Comparison of ENCODE assay signal across 9 mouse cellular contexts in the genomic region with DNA sequence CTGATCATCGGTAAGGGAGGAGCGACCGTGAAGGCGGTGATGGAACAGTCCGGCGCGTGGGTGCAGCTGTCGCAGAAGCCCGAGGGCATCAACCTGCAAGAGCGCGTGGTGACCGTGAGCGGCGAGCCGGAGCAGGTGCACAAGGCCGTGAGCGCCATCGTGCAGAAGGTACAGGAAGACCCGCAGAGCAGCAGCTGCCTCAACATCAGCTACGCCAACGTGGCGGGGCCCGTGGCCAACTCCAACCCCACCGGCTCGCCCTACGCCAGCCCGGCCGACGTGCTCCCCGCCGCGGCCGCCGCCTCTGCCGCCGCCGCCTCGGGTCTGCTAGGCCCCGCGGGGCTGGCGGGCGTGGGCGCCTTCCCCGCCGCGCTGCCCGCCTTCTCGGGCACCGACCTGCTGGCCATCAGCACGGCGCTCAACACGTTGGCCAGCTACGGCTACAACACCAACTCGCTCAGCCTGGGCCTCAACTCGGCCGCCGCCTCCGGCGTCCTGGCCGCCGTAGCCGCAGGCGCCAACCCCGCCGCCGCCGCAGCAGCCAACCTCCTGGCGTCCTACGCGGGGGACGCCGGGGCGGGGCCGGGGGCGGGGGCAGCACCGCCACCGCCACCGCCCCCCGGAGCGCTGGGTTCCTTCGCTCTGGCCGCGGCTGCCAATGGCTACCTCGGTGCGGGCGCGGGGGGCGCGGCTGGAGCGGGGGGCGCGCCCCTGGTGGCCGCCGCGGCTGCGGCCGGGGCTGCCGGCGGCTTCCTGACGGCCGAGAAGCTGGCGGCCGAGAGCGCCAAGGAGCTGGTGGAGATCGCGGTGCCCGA. TPM values are rescaled to one million over a fixed set of nuclear protein-coding genes. Genes with fewer than 3 reads are reported as not detected.
DNase-seq lines count a peak whose midpoint lies in the region; ATAC-seq and TF ChIP-seq lines count a peak whose summit lies in the region.
"Had no signal": no experiment of that assay in that cellular context is flagged by ENCODE, and none has a peak within 500 bp of the region (broad histone marks: within the 10 kb centered on the region; RNA-seq: fewer than 3 reads in every experiment).

No protein-coding gene starts in this region.

- no peak overlapping the region for H3K27ac ChIP-seq in thymus, adult 2 months (ENCODE audit: control insufficient read depth, insufficient read depth, low read length)
- peak overlapping the region; percentile 46 for H3K27ac ChIP-seq in limb, embryonic 10.5 days
- peak overlapping the region; percentile 40; the same call in 1 of the 2 replicates for H3K27ac ChIP-seq in midbrain, embryonic 11.5 days (ENCODE audit: low read depth, low read length)
- no peak overlapping the region for H3K27ac ChIP-seq in small intestine, adult 2 months (ENCODE audit: insufficient read depth, low read depth, low read length)

- H3K4me3 ChIP-seq in thymus, adult 2 months (ENCODE audit: control insufficient read depth, insufficient read depth, low read length), result peak overlapping the region; percentile 11; the same call in 1 of the 2 replicates
- H3K4me3 ChIP-seq in limb, embryonic 10.5 days, result peak overlapping the region; percentile 64
- peak overlapping the region; percentile 44 for H3K4me3 ChIP-seq in midbrain, embryonic 11.5 days (ENCODE audit: low read depth, low read length)
- peak overlapping the region; percentile 67 for H3K4me3 ChIP-seq in small intestine, adult 2 months (ENCODE audit: low read depth, low read length)

- H3K4me2 ChIP-seq in midbrain, embryonic 11.5 days, result peak overlapping the region; percentile 85

- ATAC-seq in midbrain, embryonic 11.5 days (ENCODE audit: low FRiP score), result peak; percentile 65

- intact Hi-C loops in gastrocnemius, postnatal 36 days (cut with DNase I), result no loop called here

- 2% methylated on average over 104 of the region's 107 CpGs for WGBS in thymus, adult 2 months
- WGBS in limb, embryonic 10.5 days, result under 1% methylated on average over 107 of the region's 107 CpGs
- under 1% methylated on average over 71 of the region's 107 CpGs for WGBS in midbrain, embryonic 11.5 days
- 1% methylated on average over 104 of the region's 107 CpGs for WGBS in small intestine, adult 2 months

- TF ChIP-seq CTCF in thymus, adult 2 months (IDR thresholded peaks at IDR 0.05; ENCODE audit: borderline replicate concordance, control insufficient read depth, extremely low read depth, insufficient read depth, low read length, poor library complexity), result no peak
- no peak for TF ChIP-seq CTCF in small intestine, adult 2 months (IDR thresholded peaks at IDR 0.05; ENCODE audit: extremely low read depth, insufficient read length, insufficient replicate concordance, low read depth, low read length)

- peaks cover 20% of the 10 kb centered on the region; the same call in 1 of the 2 replicates for H3K27me3 ChIP-seq in thymus, adult 2 months (ENCODE audit: control insufficient read depth, insufficient read depth, low read length)
- H3K27me3 ChIP-seq in limb, embryonic 10.5 days (ENCODE audit: low read depth, poor library complexity, severe bottlenecking), result peaks cover 90% of the 10 kb centered on the region
- H3K27me3 ChIP-seq in midbrain, embryonic 11.5 days (ENCODE audit: control insufficient read depth, insufficient read depth, low read length), result peaks cover 6% of the 10 kb centered on the region
- H3K27me3 ChIP-seq in small intestine, adult 2 months (ENCODE audit: control insufficient read depth, insufficient read depth, low read length), result peaks cover 32% of the 10 kb centered on the region

- no peaks in the 10 kb centered on the region for H3K36me3 ChIP-seq in thymus, adult 2 months (ENCODE audit: control insufficient read depth, insufficient read depth, low read length)
- H3K36me3 ChIP-seq in limb, embryonic 10.5 days, result no peaks in the 10 kb centered on the region
- H3K36me3 ChIP-seq in midbrain, embryonic 11.5 days (ENCODE audit: control insufficient read depth, insufficient read depth, low read length), result peaks cover under 1% of the 10 kb centered on the region; the same call in 1 of the 2 replicates
- H3K36me3 ChIP-seq in small intestine, adult 2 months (ENCODE audit: control insufficient read depth, insufficient read depth, low read length), result no peaks in the 10 kb centered on the region

- DNase-seq in thymus, adult 2 months, result no peak
- DNase-seq in thymus, postnatal 0 days (ENCODE audit: low spot score), result no peak
- peak; percentile 79 to 88 for DNase-seq in cerebellum, postnatal 25 days
- peak; percentile 42 to 45 for DNase-seq in gastrocnemius, postnatal 36 days
- DNase-seq in induced T-regulatory cell, adult 2 months (ENCODE audit: low read depth), result peak; percentile 38
- peak; percentile 67 for DNase-seq in limb, embryonic 10.5 days (ENCODE audit: low spot score)
- DNase-seq in midbrain, embryonic 11.5 days (ENCODE audit: low spot score, missing footprints), result peak; percentile 94

- H3K9ac ChIP-seq in midbrain, embryonic 11.5 days (ENCODE audit: low read length), result peak overlapping the region; percentile 69

- H3K4me1 ChIP-seq in thymus, adult 2 months (replicated peaks; ENCODE audit: control insufficient read depth, insufficient read depth, low read length), result peaks cover 5% of the 10 kb centered on the region; the same call in 1 of the 2 replicates
- peaks cover 17% of the 10 kb centered on the region for H3K4me1 ChIP-seq in limb, embryonic 10.5 days
- peaks cover 40% of the 10 kb centered on the region for H3K4me1 ChIP-seq in midbrain, embryonic 11.5 days (ENCODE audit: control insufficient read depth, insufficient read depth, low read length)
- H3K4me1 ChIP-seq in small intestine, adult 2 months (ENCODE audit: control insufficient read depth, insufficient read depth, insufficient read length, low read length), result peaks cover 5% of the 10 kb centered on the region

- no peaks in the 10 kb centered on the region for H3K9me3 ChIP-seq in limb, embryonic 10.5 days (replicated peaks)
- no peaks in the 10 kb centered on the region for H3K9me3 ChIP-seq in midbrain, embryonic 11.5 days (ENCODE audit: control insufficient read depth, low read length)

- no peak for TF ChIP-seq POLR2A in thymus, adult 2 months (IDR thresholded peaks at IDR 0.05; ENCODE audit: control insufficient read depth, extremely low read depth, insufficient read depth, low read length, poor library complexity)
- TF ChIP-seq POLR2A in small intestine, adult 2 months (IDR thresholded peaks at IDR 0.05; ENCODE audit: low read depth, low read length), result no peak

RNA-seq across cellular contexts. Expression of a gene that starts 29.4 kb away (rescaled TPM):
- 0.12 TPM in 1 of 2 replicates, not detected in the other for polyA plus RNA-seq in thymus, adult 2 months (2012; rRNA removed)
- not detected in 2 replicates for polyA plus RNA-seq in thymus, postnatal 0 days (2015; fragmentation: Nextera tagmentation; extraction: Ambion mirVana)
- total RNA-seq in gastrocnemius, postnatal 36 days (2021), result not detected
- not detected in 2 replicates for polyA plus RNA-seq in limb, embryonic 10.5 days (2016; fragmentation: Nextera tagmentation; extraction: Ambion mirVana)
- 0.10 TPM in 2 replicates for polyA plus RNA-seq in midbrain, embryonic 11.5 days (2014; fragmentation: Nextera tagmentation; extraction: Ambion mirVana)
- polyA plus RNA-seq in small intestine, adult 2 months (2012; rRNA removed), result not detected in 2 replicates
- total RNA-seq: neutrophil, adult 5-6 weeks had no signal

RNA-seq across cellular contexts. Expression of a gene that starts 32.1 kb away (rescaled TPM):
- polyA plus RNA-seq in thymus, adult 2 months (2012; rRNA removed), result 0.39 and 0.40 TPM in 2 replicates
- 0.17 and 0.28 TPM in 2 replicates for polyA plus RNA-seq in thymus, postnatal 0 days (2015; fragmentation: Nextera tagmentation; extraction: Ambion mirVana)
- total RNA-seq in gastrocnemius, postnatal 36 days (2021), result 1 to 10 TPM; 1.7 to 1.8 TPM
- 0.23 and 0.28 TPM in 2 replicates for polyA plus RNA-seq in limb, embryonic 10.5 days (2016; fragmentation: Nextera tagmentation; extraction: Ambion mirVana)
- polyA plus RNA-seq in midbrain, embryonic 11.5 days (2014; fragmentation: Nextera tagmentation; extraction: Ambion mirVana), result 9.1 and 9.8 TPM in 2 replicates
- polyA plus RNA-seq in small intestine, adult 2 months (2012; rRNA removed), result 0.41 and 0.55 TPM in 2 replicates
- total RNA-seq: neutrophil, adult 5-6 weeks had no signal

RNA-seq across cellular contexts. Expression of a gene that starts 33.3 kb away (rescaled TPM):
- 3.6 and 5.0 TPM in 2 replicates for polyA plus RNA-seq in thymus, adult 2 months (2012; rRNA removed)
- 5.5 and 5.9 TPM in 2 replicates for polyA plus RNA-seq in thymus, postnatal 0 days (2015; fragmentation: Nextera tagmentation; extraction: Ambion mirVana)
- 1 to 10 TPM; 4.7 to 6.4 TPM for total RNA-seq in gastrocnemius, postnatal 36 days (2021)
- 3.4 and 4.0 TPM in 2 replicates for polyA plus RNA-seq in limb, embryonic 10.5 days (2016; fragmentation: Nextera tagmentation; extraction: Ambion mirVana)
- 3.7 and 4.0 TPM in 2 replicates for polyA plus RNA-seq in midbrain, embryonic 11.5 days (2014; fragmentation: Nextera tagmentation; extraction: Ambion mirVana)
- polyA plus RNA-seq in small intestine, adult 2 months (2012; rRNA removed), result 1.9 and 2.3 TPM in 2 replicates

RNA-seq across cellular contexts. Expression of a gene that starts 46.1 kb away (rescaled TPM):
- polyA plus RNA-seq in thymus, adult 2 months (2012; rRNA removed), result 67.2 and 76.3 TPM in 2 replicates
- 18.3 and 20.7 TPM in 2 replicates for polyA plus RNA-seq in thymus, postnatal 0 days (2015; fragmentation: Nextera tagmentation; extraction: Ambion mirVana)
- total RNA-seq in gastrocnemius, postnatal 36 days (2021), result 10 to 100 TPM; 13.8 to 15.1 TPM
- 30.8 and 34.4 TPM in 2 replicates for polyA plus RNA-seq in limb, embryonic 10.5 days (2016; fragmentation: Nextera tagmentation; extraction: Ambion mirVana)
- polyA plus RNA-seq in midbrain, embryonic 11.5 days (2014; fragmentation: Nextera tagmentation; extraction: Ambion mirVana), result 24.1 and 26.5 TPM in 2 replicates
- polyA plus RNA-seq in small intestine, adult 2 months (2012; rRNA removed), result 17.0 and 25.8 TPM in 2 replicates

RNA-seq across cellular contexts. Expression of a gene that starts 47.6 kb away (rescaled TPM):
- polyA plus RNA-seq in thymus, adult 2 months (2012; rRNA removed), result 56.5 and 67.1 TPM in 2 replicates
- polyA plus RNA-seq in thymus, postnatal 0 days (2015; fragmentation: Nextera tagmentation; extraction: Ambion mirVana), result 29.1 and 31.7 TPM in 2 replicates
- total RNA-seq in gastrocnemius, postnatal 36 days (2021), result 1 to 10 TPM; 5.2 to 6.1 TPM
- 34.1 and 37.6 TPM in 2 replicates for polyA plus RNA-seq in limb, embryonic 10.5 days (2016; fragmentation: Nextera tagmentation; extraction: Ambion mirVana)
- polyA plus RNA-seq in midbrain, embryonic 11.5 days (2014; fragmentation: Nextera tagmentation; extraction: Ambion mirVana), result 23.0 and 28.3 TPM in 2 replicates
- 11.1 and 21.4 TPM in 2 replicates for polyA plus RNA-seq in small intestine, adult 2 months (2012; rRNA removed)

Comparison
In these comparisons a context has a peak if more than half of its experiments do, and no peak if none do; other contexts are left out.
1. DNase-seq: peak in cerebellum, postnatal 25 days (2 of 2), gastrocnemius, postnatal 36 days (2 of 2), induced T-regulatory cell, adult 2 months (single experiment), limb, embryonic 10.5 days (single experiment) and midbrain, embryonic 11.5 days (single experiment); none in thymus, adult 2 months (single experiment) and thymus, postnatal 0 days (single experiment).
2. H3K27ac ChIP-seq: peak in limb, embryonic 10.5 days (single experiment) and midbrain, embryonic 11.5 days (single experiment); none in thymus, adult 2 months (single experiment) and small intestine, adult 2 months (single experiment).
3. H3K4me3 ChIP-seq: peak in every context shown above with its lines; median percentile 67 in small intestine, adult 2 months; 64 in limb, embryonic 10.5 days; 44 in midbrain, embryonic 11.5 days; 11 in thymus, adult 2 months.